Mouse (Mus musculus) ES-Bruce4 (cell line): ENCODE measurements around the gene Med23.

Experiments
- CTCF ChIP-seq: IDR thresholded peaks from one replicate; pipeline ENCODE4 v1.8.1; 2011; ENCODE audit warnings: low read depth, low read length
- EP300 ChIP-seq: IDR thresholded peaks from 2 replicates; pipeline ENCODE4 v1.6.1; 2011; ENCODE audit warnings: low read depth, low read length; ENCODE audit not compliant: insufficient read depth
- POLR2A ChIP-seq: IDR thresholded peaks from one replicate; pipeline ENCODE4 v1.8.1; 2011; ENCODE audit warnings: low read length; ENCODE audit not compliant: insufficient read depth

DNA sequence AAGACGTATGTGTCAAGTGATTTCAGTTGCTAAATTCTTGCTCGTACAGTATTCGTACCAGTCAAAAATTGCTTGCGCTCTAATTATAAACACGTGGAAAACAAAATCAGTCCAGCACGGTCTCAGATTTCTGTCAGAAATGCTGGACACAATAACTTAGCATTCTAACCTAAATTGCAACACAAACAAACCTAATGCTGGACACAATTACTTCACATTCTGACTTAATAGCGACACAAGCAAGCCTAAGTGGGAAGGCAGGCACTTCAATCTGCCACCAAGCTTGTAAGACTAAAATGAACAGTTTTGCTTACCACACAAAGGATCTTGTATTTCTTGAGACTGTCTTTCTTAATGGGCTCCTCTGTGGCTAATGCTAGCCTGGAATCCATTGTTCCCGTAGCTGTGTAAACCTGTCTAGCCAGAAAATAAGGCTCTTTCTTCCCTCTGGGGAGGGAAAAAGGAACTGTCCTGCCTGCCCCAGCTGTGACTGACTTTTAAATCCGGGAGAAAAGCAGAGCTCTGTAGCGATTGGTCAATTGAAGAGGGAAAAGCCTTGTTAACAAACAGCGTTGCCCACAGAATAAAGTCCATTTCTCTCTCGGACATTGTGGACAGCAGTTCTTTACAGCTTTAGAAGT lies 34.0 kb upstream of the Med23 start:
- no peak for TF ChIP-seq POLR2A
- no peak for TF ChIP-seq CTCF
- TF ChIP-seq EP300 = no peak
